Mouse (Mus musculus): Measurements from ENCODE around the gene Zfp637.
"Not testable (repeated sequence)": the region's sequence is repeated elsewhere in the genome, so short reads cannot be mapped to it uniquely, and the experiment has no call there.

Gene Zfp637

GRCm38 (mm10) chr6:117868187-117868586, 27.2 kb downstream of the Zfp637 start:
- no peak for DNase-seq

GRCm38 (mm10) chr6:117871034-117871433, 30.1 kb downstream of the Zfp637 start:
- DNase-seq, result no peak

GRCm38 (mm10) chr6:117873450-117873849, 32.5 kb downstream of the Zfp637 start:
- DNase-seq, result not testable (repeated sequence)

DNA sequence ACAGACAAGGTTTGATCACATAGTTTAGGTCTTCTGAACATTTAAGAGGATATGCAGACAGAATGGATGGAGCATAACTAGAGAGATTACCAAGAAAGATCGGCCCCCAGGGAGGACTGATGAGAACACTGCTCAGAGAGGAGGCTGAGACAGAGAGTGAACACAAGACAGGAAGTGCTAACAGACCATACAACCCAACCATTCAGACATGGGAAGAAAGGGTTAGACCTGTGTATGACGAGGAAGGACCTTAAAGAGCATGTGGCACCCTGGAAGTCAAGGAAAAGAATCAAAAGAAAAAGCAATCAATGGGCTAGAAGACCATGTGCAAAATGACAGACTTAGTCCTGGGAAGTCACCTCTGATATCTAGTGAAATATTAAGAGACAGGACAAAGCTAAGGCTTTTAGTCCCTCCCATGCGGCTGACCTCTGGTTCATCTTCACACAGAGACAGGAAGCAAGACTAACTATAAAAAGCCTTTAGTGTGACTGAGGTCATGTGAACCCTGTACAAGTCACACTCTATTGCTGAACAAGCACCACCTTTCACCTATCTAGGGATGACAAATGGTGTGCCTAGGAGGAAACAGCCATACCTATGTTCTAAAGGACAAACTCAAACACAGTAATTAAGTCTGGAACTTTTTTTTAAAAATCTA, 33.8 kb downstream of the Zfp637 start:
- DNase-seq, result peak; percentile 76

DNA sequence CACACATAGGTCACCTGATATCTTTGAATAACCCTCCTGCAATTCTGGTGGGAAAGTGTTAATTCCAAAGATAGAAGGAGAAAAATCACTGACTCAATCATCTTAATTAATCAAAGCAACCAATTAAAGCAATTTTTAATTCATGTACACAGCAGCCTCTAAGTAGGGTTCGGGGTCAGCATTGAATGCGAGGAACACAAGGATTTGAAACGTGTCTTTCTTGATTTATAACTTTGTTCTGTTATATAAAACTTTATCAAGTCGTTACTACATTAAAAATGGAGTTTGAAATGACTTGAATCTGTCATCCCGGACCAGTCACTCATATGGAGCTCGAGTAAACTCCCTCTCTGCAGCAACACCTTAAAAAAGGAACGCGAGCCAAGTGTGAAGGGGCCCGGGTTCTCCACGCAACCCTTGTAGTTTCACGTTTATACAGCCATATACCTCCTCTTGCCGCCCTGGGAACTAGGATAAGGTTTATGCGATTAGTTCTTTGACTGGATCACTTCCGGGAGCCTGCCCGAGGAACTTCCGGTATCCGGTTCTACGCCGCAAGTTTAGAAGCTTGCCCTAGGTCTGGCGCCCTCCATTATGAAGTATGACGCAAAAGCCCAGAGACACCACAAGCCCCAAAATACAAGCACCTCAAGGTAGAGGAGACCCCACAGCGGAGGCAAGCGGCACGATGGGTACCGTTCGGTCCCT, 37.9 kb downstream of the Zfp637 start:
- DNase-seq, result peak; percentile 96

- peak; percentile 99 for DNase-seq
Observed at GRCm38 (mm10) chr6:117879408-117880115, 38.6 kb downstream of the Zfp637 start.

DNA sequence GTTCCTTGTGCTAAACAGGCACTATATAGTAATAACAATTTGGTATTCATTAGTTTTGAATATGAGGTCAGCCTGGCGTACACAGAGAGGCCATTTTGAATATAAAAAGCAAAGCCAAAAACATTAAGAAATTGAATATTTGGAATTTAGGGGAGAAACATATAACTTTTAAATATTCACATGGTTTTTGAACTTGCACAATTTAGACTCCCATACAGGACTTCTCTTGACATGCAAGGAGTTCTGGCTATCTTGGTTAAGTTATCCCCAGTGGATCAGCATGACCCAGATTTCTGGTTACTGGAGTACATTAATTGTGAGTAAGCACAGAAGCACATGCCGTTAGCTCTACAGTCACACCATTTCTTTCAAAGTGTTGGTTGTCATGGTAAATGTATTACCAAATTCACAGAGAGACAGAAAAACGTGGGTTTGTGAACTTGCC, 39.4 kb downstream of the Zfp637 start:
- DNase-seq, result peak; percentile 32

DNA sequence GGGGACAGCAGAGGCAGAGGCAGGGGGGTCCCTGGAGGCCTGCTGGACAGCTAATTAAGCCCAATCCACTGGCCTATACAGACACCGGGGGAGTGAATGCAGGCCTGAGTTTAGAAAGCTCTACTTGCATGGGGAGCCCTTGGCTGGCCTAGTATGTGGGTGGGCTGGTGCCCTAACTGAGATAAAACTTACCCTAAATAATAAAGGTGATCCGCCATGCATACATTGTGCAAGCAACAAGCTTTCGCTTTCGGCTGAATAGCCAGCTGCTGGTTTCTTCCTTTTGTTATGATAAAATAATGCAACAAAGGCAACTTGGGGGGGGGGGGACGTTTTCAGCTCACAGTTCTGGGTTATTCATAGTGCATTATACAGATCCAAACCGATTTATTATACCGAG, 40.2 kb downstream of the Zfp637 start:
- no peak for DNase-seq

GRCm38 (mm10) chr6:117881997-117882396, 41.0 kb downstream of the Zfp637 start:
- DNase-seq, result no peak

DNA sequence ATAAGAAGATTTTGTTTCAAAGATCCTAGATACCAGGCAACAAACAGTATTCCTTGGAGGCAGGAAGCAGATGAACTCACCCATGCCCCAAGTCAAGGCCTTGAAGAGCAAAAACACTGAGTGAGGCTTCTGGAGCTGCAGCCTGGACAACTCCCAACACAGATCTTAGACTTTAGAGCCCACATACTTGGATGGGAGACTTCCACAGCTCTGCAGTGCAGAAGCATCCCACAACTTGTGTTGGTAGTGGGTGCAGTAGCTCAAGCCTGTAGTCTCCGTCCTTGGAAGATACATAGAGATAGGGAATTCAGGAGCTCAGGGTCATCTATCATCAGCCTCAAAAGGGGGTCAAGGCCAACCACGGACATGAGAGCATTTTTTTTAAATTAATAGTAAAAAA, 45.0 kb downstream of the Zfp637 start:
- DNase-seq, result no peak

DNA sequence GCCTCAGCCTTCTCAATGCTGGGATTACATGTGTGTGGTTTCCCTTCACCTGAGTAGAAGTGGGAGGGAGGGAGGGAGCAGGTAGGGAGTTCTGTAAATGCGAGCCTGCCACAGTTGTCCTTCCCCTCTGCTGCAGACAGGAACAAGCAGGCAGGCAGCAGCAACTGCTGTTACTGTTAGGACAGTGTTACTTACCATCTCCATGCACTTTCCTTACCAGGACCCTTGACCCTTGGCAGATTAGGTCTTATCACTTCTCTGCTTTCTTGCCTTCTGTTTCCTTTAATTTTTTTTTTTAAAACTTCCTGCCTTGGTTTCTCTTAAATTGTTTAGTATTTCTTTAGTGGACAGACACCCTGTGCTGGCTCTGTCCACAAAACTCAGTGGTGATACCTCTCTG, 47.1 kb downstream of the Zfp637 start:
- no peak for DNase-seq

DNA sequence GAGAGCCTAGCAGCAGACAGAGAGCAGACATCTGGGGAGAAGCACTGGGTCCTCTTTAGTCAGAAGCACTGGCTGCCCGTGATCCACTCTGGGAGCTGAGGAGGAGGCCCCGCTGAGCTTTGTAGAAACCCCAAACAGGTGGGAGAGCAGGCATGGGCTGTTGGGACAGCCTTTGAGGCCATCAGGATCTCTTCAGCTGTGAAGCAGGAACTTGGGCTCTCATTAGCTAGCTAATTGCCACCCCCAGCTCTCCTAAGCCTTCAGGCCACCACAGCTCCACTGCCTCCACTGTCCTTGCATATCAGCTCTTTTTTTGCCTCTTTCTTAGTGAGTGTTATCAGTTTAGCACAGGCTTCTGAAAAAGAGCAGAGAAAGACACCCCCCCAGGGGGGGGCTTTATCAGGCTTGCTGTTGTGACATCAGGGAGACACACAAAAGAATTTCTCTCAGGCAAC, 47.7 kb downstream of the Zfp637 start:
- no peak for DNase-seq

- DNase-seq, result no peak
Observed at GRCm38 (mm10) chr6:117890257-117890656, 49.3 kb downstream of the Zfp637 start.

- DNase-seq, result no peak
Observed at GRCm38 (mm10) chr6:117891369-117892160, 50.6 kb downstream of the Zfp637 start.

GRCm38 (mm10) chr6:117892386-117892785, 51.4 kb downstream of the Zfp637 start:
- no peak for DNase-seq

DNA sequence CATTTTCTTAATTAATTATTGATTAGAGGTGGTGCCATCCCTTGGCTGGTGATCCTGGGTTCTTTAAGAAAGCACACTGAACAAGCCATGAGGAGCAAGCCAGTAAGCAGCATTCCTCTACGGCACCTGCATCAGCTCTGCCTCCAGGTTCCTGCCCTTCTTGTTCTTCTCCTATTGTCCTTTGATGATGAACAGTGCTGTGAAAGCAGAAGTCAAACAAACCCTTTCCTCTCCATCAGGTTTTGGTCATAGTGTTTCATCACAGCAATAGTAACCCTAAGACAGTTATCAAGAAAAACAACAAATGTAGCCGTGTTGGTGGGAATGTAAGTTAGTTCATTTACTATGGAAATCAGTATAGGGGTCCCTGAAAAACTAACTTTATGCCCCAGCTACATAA, 52.5 kb downstream of the Zfp637 start:
- DNase-seq, result no peak
